Mouse (Mus musculus): ENCODE data around the gene Ncln.
A peak's percentile ranks its signal among the peaks of the same experiment; 100 is the strongest.

The Ncln gene

DNA sequence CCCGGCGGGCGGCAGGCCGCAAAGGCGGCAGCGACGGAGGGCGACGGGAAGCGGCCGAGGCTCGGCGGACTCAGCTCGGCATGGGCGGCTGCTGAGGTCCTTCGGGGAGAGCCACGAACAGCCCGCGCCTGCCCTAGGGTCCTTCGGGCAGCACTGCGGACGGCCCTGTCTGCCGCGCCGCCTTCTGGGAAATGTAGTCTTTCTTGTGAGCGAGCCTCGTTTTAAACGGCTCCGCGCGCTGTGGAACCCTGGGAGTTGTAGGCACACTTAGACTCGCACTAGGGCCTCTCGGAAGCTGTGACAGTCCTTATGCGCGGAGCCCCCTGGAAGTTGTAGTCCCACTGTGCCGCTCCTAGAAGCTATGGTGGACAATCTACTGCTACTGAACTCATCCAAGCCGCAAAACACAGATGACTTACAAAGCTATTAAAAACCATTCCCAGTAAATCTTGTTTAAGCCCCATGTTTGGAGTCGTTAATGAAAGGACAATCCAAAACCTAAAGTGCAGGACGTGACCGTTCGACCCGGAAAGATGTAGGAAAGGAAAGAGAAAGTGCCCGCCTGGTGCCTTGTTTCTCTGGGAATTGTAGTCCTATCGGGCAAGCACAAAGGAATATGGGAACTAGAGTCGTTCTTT, at the start of gene Ncln:
Gene Ncln (minus strand): TSS at position 129 of the 638 bp plus-strand sequence.
- DNase-seq: peak; percentile 99

DNA sequence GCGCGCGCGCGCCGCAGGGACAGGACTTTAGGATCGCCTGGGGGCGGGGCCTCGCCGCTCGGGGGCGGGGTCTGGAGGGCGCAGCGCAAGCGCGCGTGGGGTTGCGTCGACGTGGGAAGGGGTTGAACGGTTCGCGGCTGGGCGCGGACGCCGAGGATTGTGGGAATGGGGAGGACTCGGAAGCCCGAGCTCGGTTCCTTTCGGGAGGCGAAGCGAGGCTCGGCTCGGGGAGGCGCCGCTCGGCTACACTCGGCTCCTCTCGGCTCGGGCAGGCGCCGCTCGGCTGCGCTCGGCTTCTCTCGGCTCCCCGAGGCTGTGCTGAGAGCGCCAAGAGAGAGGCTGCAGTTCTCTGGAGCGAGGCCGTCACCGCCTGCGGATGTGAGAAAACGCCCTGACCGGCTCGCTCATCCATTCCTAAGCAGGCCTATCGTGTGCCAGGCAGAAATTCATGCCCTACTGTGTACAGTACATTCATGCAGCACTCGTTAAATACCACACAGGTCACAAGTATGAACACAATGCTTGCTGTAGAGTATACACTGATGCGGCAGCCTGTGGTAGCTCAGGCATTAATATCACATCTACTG, 49.1 kb upstream of the Ncln start, which contains the start of gene Gna11:
Gene Gna11 (minus strand): TSS at position 30 of the 587 bp plus-strand sequence.
- peak; percentile 100 for DNase-seq

DNA sequence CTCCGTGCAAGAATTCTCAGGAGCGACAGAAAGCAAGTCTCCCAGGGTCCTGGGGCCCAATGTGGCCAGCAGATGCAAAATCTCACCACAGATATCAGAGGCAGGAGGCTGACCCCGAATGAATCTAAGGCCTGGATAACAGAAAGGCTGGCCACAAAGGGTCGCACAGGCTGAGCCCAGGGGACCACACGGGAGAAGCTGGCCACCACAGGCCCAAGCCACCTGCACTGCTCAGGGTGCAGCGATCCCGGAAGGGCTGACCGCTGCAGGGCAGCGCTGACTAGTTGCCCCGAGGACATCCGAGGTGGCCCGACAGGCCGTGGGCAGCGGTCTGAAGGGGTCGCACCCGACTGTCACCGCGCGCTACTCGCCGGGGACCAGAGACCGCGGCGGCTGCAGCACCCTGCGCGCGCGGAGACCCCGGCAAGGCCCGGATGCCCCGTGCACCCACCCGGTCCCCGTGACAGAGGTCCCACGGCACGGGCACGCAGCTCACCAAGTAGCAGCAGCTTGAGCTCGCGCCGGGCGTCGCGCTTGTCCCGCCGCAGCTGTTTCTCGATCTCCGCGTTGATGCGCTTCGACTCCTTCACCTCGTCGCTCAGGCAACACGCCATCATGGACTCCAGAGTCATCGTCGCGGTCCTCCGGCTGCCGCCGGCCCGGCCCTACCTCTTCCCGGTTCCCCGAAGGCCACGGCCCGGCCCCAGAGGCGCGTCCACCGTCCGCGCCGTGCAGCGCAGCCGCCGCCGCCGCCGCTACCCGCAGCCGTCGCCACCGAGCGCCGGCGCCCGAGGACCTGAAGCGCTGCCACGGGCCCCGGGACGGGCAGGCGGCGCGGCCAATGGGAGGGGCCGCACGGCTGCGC, 48.3 kb upstream of the Ncln start:
- DNase-seq: no peak

DNA sequence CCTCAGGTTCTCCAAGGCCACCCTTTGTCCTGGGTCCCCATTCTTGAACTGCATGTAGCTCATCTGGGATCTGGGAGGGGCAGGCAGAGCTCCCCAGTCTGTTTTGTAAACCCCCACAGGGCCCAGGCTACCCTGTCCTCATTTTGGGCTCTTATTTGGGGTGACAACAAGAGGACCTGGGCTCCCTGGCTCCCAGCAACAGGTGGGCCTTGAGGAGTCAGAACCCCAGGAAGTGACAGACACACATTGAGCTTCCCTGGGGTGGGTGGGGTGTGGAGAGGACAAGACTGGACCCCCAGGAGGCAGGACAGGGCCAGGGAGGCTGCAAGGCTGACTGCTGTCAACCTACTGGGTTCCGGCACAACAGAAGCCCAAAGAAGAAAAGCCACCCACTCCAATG, 47.4 kb upstream of the Ncln start:
- DNase-seq: no peak

DNA sequence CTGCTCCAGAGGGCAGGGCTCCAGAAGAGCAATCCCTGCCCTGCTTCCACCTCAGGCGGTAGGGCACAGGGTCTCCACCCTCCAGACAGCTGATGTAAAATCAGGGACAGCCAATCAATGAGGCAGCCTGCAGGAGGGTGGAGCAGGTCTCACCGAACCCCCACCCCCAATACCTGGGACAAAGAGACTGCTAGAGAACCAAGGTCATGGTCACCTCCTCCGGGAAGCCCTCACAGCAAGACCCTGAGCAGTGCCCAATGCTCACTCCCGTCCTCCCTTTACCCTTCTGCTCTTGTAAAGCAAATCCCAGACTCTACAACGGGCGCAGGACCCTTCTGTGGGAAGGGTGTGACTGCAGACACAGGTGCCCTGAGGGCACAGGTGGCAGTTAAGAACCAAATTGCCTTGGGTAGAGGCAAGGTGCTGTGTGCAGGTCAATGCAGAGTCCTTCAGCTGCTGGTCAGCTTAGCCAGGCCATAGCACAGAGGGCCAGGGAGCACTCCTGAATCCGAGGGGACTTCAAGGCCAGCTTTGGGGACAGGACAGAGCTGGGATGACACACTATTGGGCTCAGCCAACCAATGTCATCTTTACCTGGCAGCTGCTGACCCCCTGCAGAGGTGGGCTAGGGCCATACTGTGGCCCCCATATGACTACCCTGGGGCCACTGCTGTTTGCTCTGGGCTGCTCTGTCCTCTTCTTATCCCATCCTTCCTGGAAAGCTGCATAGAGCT, 46.7 kb upstream of the Ncln start:
- no peak for DNase-seq

DNA sequence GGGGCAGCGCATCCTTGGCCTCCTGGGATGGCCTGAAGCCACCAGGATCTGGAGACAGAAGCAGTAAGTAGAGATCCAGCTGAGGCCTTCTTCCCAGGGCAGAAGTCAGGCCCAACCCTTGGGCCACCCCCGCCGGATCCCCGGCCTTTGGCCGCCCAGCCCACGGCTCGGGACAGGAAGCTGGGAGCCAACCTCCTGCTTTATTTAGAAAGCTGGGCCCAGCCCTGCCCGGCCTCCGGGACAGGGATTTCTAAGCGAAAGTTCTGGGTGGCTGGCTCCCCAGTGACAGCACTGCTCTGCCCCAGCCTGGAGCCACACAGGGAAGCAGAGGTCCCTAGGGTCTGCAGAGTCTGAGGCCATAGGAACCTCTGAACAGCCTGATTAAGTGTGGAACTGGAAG, 45.6 kb upstream of the Ncln start:
- DNase-seq: no peak

DNA sequence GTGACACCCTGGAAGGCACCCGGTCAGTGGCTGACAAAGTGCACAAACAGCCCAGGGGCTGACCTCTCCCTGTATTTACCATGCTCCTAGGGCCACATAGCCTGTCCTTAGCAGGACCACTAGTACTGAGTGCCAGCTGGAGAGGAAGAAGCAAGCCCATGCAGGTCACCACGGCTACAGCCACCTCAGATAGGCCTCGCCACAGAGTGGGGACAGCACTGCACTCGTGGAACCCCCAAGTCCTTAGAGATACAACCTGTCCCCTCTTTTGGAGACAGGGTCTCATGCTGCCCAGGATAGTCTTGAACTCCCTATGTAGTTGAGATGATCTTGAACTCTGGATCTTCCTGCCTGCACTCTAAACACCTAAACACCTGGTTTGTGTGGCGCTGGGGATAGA, 45.2 kb upstream of the Ncln start:
- no peak for DNase-seq

DNA sequence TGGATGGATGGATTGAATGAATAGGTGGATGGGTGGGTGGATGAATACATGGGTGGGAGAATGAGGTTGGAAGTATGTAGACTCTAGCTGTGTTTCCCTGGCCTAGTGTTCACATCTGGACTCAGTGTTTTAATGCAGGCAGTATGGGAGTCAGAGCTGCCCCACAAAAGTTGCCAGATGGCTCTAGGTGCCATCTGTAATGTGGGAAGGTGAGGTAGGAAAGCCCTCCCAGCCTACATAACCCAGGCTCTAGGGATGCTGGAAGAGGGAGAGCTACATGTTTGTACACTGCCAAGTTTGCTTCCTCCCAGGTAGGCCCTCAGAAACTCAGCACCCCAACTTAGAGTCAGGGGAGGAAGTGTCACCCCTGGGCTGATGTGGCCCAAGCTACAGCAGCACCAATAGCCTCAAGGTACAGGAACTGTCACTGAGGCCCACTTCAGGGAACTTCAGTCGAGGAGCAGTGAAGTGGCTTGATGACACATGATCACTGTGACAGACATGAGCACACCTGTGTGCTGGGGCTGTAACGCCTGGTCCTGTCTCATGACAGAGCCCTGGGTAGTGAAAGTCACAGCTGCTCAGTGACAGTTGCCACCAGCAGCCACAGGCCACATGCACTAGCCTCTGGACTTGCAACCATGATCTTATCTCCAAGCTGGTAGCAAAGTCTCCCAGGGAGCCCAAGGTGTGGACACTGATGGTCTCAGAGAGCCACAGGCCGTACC, 42.3 kb upstream of the Ncln start:
- no peak for DNase-seq

DNA sequence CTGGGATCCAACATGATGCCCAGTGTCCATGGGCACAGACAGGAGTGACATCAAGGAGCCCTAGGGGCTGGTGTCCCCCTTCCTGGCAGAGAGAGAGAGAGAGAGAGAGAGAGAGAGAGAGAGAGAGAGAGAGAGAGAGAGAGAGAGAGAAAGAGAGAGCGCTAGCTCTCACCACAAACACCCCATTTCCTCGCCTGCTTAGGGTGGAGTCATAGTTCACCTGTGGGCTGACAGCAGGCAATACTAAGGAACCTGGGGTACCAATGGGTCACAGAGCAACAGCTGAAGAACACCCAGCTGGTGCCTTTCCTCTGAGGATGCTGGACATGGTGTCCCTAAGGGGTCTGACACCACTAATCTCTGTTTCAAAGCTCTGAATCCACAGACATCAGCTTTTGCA, 41.2 kb upstream of the Ncln start:
- no peak for DNase-seq

DNA sequence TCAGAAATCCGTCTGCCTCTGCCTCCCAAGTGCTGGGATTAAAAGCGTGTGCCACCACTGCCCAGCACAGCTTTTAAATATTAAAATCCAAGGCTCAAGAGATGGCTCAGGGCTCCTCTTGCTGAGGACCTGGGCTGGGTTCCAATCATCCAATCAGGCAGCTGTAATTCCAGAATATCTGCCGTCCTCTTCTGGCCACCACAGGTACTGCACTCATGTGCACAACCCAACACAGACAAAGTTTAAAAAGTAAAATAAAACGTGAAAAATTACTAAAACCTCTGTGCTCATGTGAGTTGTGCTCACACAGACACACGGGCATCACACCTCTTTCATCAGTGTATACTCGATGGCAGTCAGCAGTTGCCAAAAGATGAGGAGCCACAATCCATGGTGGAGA, 40.5 kb upstream of the Ncln start:
- DNase-seq: no peak

DNA sequence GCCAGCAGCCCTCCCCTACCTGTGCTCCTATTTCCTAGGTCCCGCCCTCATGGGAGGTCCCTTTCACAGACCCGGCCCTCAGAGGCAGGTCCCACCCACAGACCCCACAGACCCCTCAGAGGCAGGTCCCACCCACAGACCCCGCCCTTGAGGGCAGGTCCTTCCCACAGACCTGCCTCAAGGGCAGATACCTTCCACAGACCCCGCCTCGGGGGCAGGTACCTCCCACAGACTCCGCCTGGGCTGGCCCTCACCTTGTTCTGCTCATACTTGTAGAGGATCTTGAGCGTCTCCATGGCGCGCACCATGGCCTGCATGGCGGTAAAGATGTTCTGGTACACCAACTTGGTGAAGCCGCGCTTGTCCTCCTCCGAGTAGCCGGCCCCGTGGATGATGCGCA, 38.6 kb upstream of the Ncln start:
- DNase-seq: no peak

DNA sequence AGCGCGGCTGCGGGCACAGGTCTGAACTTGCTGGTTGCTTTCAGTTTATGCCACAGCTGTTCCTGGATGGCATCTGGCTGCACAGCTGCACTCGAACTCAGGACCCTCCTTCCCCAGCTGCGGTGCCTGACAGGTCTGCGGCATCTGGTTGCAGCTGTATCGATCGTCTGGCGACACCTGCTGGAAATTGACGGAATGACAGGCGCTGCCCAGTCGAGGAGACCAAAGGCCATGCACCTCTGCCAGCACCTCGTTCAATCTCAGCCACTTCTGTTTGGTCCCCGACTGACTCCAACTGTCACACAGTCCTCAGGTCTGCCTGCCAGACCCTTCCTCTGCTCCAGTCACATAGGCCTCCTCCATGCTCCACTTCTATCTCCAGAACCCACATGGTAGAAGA, 30.6 kb upstream of the Ncln start:
- peak; percentile 88 for DNase-seq

DNA sequence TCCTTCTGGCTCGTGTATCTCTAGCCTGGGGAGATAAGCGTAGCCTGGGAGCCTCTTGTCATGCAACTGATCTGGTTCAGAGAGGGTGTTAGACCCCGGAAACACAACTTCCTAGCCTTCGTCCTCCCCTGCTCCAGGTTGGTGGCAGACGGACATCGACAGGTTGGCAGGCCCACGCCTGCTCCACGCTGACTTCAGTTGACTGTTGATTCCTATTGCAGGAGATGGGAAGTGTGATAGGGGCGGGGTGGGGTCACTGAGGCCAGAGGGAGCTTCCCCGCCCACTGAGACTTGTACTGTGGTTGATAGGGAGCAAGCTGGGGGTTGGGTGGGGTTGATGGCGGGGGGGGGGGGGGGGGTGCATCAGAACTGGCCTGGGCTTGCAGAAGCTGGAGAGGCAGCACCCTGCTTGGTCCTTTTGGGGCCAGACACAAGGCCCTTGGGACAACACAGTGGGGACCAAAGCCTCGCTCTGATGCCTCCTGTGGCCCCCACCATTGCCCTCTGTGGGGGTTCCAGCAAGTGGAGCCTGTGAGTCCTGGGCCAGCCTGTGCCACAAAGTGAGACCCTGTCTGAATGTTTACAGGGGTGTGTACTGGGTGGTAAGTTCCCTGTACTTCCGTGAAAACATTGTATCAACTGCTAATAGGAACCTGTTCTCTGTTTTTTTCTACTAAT, 29.0 kb upstream of the Ncln start:
- no peak for DNase-seq

DNA sequence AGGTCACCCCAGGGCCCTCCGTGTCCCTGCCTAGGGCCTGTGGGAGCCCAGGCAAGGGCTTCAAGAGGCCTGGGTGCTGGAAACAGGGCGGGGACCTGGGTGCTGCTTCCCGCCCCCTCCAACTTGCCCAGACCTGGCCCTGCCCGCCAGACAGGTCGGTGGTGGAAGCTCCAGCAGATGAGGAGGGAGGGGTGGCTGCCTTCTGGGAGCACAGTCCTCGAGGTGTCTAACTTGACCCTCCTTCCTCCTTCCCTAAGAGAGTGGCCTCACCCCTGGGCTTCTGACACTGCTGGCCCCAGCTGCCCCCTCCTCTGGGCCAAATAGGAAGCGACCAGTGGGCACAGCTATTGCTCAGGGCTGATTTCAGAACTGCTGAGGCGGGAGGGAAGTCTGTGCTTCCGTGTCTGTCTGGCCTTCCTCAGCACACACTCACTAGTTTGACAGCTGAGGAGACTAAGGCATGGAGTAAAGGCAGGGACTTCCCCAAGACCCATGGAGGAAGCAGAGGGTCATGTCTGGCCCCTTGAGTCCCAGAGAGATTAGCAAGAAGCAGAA, 27.9 kb upstream of the Ncln start, which contains the start of gene Gna15:
Gene Gna15 (minus strand): TSS at position 175 of the 555 bp plus-strand sequence.
- no peak for DNase-seq

DNA sequence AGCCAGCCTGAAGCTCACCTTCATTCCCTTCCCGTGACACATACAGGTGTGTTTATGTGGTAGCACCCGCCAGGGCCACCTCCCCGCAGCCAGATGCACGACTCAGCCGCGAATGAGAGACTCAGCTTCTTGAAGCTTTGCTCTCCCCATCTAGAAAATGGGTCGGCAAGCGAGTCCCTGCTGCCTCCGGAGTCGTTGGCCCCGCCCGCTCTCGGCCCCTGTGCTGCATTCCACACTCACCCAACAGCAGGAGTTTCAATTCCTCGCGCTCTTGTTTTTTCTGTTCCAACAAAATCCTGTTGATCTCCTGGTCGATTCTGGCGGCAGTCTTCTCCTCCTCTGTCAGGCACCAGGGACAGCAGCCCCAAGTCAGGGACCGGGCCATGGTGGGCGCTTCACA, 27.4 kb upstream of the Ncln start:
- no peak for DNase-seq

DNA sequence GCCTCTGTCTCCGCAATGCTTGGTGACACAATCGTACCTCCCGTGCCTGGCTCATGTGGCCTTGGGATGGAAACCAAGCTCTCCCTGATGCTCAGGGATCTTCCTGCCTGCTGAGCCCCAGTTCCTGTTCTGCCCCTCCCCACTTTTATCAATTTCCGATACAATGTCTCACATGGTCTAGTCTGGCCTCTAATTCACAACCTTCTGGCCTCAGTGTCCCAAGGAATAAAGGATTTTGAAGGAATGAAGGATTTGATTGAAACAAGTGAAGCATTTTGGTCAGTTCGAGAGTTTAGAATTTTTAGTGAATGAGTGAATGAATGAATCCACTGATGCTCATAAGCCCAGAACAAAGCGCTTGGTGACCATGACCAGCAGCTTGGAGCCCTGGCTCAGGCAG, 26.9 kb upstream of the Ncln start:
- no peak for DNase-seq

DNA sequence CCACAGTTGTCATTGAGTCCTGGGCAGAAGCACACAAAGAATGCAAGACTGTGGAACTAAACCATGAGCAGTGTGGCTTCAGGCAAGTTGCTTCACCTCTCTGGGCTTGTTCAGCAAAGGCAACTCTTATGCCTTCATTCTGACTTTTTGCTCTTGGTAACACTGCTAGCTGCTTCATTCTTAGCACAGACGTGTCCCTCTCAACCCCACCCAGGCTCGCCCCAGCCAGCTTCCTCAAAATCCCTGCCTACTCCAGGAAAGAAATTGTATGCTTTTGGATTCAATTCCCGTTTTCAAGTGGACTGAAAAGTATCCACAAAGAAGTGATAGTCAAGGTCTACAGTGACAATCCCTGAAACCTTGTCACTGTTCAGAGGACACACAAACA, 23.8 kb upstream of the Ncln start:
- DNase-seq: no peak

DNA sequence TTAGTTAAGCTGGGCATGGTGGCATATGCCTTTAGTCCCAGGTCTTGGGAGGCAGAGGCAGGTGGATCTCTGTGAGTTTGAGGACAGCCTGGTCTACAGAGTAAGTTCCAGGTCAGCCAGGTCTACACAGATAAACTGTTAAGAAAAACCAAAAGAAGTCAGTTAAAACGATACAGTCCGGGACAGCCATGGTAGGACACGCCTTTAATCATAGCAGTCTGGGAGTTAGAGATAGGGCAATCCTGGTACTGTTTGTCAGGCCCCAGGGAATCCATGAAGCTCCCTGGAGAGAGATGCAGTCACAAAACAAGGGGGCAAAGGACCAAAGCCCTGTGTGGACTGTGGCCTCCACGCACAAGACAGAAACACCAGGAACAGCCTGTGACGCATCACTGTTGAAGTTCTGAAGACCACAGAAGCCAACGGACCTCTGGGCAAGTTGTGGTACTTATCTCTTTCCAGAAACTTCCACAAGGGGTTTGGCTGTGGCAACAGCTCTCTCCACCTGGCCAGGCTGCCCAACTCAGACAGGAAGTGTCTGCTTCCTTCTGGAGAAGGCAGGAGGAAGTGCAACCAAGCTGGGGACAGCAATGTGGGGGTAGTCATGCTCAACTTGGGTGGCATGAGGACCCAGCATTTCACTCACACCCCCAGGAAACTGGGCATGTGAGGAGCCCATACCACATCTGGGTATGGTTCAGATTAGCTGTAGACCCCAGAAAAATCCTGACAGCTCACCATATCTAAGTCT, 23.2 kb upstream of the Ncln start:
- DNase-seq: no peak

DNA sequence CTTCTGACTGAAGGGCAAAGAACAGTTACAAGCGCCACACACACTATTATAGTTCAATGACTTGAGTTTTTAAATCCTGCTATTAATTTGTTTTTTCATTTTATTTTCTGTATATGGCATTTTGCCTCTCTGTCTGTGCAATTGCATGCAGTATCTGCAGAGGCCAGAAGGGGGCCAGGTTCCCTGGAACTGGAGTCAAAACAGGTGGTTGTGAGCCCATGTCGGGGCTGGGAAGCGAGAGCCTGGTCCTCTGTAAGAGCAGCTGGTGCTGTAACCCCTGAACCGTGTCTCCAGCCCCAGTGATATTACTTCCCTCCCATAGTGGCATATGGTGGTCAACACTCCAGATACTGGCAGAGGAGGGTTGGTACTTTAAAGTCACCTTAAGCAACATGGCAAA, 22.4 kb upstream of the Ncln start:
- peak; percentile 88 for DNase-seq

DNA sequence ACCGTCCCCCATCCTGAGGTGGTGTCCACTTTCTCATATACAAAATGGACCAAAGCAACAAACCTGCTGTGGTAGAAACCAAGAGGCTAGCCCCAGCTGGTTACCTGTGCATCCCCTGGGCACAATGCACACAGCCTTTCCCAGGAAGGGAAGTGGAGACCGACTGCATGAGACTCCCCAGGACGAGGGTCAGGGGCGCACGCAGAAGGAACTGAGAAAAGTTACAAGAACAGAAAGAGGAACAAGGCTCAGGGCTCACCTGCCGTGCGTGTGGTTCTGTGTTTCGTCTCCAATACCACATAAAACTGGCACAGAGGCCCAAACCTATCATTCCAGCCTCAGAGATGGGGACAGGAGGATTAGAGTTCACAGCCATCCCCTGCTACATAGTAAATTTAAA, 21.0 kb upstream of the Ncln start:
- no peak for DNase-seq

DNA sequence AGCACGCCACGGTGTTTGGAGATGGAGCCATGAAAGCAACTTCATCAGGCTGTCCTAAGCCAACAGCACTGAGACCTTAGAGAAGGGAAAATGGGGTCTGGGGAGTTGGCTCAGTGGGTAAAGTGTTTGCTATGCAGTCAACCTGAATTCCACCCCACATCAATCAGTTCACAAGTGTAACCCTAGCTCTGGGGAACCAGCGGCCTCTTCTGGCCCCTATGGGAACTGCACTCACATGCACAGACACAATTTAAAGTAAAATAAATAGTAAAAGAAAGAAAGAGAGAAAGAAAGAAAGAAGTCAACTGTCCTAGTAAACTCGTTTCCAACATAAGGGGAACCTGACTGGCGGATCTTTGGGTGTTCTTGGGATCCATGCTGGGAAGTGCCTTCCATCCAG, 17.6 kb upstream of the Ncln start:
- DNase-seq: no peak

Measured in thymus, postnatal 14 days (tissue).